Mouse (Mus musculus): ENCODE data around the gene Slc48a1. TPM values are rescaled to one million over a fixed set of nuclear protein-coding genes. Genes with fewer than 3 reads are reported as not detected.

Gene Slc48a1
- total and polyA plus RNA-seq, 3 experiments = 116 to 299 TPM; not detected in 1

DNA sequence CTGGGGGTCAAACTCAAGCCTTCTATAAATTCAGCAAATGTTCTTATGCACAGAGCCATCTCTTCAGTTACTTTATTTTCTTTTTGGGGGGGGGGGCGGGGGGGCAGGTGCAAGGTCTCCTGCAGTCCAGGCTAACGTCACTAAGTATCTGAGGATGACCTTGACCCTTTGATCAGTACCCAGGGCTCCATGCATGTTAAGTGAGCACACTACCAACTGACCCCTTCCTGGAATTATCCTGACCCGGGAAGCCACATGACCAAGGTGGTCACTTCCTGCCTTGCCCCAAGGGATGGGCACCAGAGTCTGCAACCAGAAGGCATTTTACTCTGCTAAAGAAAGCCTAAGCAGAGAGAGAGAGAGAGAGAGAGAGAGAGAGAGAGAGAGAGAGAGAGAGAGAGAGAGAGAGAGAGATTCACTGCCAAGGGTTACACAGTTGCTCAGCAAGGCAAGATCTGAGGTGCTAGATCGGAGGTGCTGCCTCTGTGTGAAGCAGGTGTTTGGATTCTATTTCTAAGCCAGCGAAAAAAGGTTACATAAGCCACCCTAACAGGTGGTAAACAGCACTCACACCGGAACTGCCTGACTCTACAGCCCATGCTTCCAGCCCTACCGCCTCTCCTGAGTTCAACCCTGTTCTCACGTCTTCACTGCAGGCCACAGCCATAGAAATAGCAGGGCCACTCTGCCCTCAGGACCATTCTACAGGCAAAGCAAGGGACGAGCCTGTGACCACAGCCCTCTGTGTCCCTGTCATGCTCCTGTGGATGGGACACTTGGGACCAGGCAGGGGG is 14.9 kb upstream of the Slc48a1 start:
- H3K79me2 ChIP-seq (ENCODE audit: control insufficient read depth, insufficient read depth, low read length, poor library complexity) = no peaks in the 10 kb centered on the region
- no peak overlapping the region for H3K27ac ChIP-seq (ENCODE audit: control insufficient read depth, low read depth, low read length)
- H3K4me1 ChIP-seq (ENCODE audit: control insufficient read depth in 1 of 2, insufficient read depth in 2 of 2, low read length in 2 of 2) = peaks cover 0 to 5% of the 10 kb centered on the region in 2 experiments; a peak in 1 of 4 replicates
- TF ChIP-seq TBP (IDR thresholded peaks at IDR 0.05; ENCODE audit: low read depth, low read length) (no peak), SMC3 (IDR thresholded peaks at IDR 0.05; ENCODE audit: low read depth, low read length) (no peak), EP300 (IDR thresholded peaks at IDR 0.05; ENCODE audit: low read depth in 1 of 2, low read length in 2 of 2) (no peak), BHLHE40 (IDR thresholded peaks at IDR 0.05; ENCODE audit: borderline replicate concordance, low read depth, low read length) (no peak), MEF2A (IDR thresholded peaks at IDR 0.05; ENCODE audit: extremely low read depth, insufficient replicate concordance, low read depth, low read length, poor library complexity, severe bottlenecking) (no peak), CHD2 (IDR thresholded peaks at IDR 0.05; ENCODE audit: low read length) (no peak), SIN3A (IDR thresholded peaks at IDR 0.05; ENCODE audit: low read length) (no peak)
- no peak overlapping the region for H3K9ac ChIP-seq (ENCODE audit: control insufficient read depth, low read depth, low read length, poor library complexity, severe bottlenecking)
- H3K27me3 ChIP-seq (ENCODE audit: control insufficient read depth in 1 of 2, insufficient read depth in 2 of 2, low read length in 2 of 2) = peaks cover 36 to 41% of the 10 kb centered on the region in 2 experiments
- DNase-seq (ENCODE audit: low read depth, low spot score) = no peak
- no peaks in the 10 kb centered on the region for H3K9me3 ChIP-seq (replicated peaks; ENCODE audit: insufficient read depth, low read length)
- H3K36me3 ChIP-seq (ENCODE audit: control insufficient read depth in 1 of 2, insufficient read depth in 2 of 2, low read length in 2 of 2) = no peaks in the 10 kb centered on the region; a peak in 1 of 4 replicates
- H3K4me3 ChIP-seq (ENCODE audit: control insufficient read depth in 1 of 2, insufficient read depth in 1 of 2, low read depth in 2 of 2, low read length in 2 of 2) = no peak overlapping the region

DNA sequence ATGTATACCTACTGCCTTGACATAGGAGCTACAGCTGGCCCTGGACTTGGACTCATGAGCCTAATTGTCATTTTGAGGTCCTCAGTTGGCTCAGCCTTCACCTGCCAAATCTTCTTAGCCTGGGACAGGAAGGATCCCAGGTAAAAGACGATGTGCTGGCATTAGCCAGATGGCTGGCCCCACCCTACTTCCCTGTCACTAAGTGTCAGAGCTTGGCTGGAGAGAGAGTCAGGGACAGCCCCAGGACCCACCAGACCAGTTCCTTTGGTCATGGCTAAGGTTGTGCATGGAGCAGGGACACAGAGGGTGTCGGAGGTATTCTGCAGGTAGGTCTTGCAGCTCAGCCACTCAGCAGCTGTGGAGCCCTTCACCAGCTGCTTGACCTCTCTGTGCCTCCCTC is 13.8 kb upstream of the Slc48a1 start:
- no peak overlapping the region for H3K9ac ChIP-seq (ENCODE audit: control insufficient read depth, low read depth, low read length, poor library complexity, severe bottlenecking)
- H3K79me2 ChIP-seq (ENCODE audit: control insufficient read depth, insufficient read depth, low read length, poor library complexity) = no peaks in the 10 kb centered on the region
- no peaks in the 10 kb centered on the region for H3K9me3 ChIP-seq (replicated peaks; ENCODE audit: insufficient read depth, low read length)
- DNase-seq (ENCODE audit: low read depth, low spot score) = no peak
- no peak overlapping the region for H3K27ac ChIP-seq (ENCODE audit: control insufficient read depth, low read depth, low read length)
- peaks cover 43 to 44% of the 10 kb centered on the region in 2 experiments for H3K27me3 ChIP-seq (ENCODE audit: control insufficient read depth in 1 of 2, insufficient read depth in 2 of 2, low read length in 2 of 2)
- H3K4me3 ChIP-seq (ENCODE audit: control insufficient read depth in 1 of 2, insufficient read depth in 1 of 2, low read depth in 2 of 2, low read length in 2 of 2) = no peak overlapping the region
- no peak for TF ChIP-seq TCF12 (IDR thresholded peaks at IDR 0.05; ENCODE audit: low read depth, low read length)
- H3K36me3 ChIP-seq (ENCODE audit: control insufficient read depth in 1 of 2, insufficient read depth in 2 of 2, low read length in 2 of 2) = no peaks in the 10 kb centered on the region; a peak in 1 of 4 replicates
- peaks cover 0 to 5% of the 10 kb centered on the region in 2 experiments; a peak in 1 of 4 replicates for H3K4me1 ChIP-seq (ENCODE audit: control insufficient read depth in 1 of 2, insufficient read depth in 2 of 2, low read length in 2 of 2)

DNA sequence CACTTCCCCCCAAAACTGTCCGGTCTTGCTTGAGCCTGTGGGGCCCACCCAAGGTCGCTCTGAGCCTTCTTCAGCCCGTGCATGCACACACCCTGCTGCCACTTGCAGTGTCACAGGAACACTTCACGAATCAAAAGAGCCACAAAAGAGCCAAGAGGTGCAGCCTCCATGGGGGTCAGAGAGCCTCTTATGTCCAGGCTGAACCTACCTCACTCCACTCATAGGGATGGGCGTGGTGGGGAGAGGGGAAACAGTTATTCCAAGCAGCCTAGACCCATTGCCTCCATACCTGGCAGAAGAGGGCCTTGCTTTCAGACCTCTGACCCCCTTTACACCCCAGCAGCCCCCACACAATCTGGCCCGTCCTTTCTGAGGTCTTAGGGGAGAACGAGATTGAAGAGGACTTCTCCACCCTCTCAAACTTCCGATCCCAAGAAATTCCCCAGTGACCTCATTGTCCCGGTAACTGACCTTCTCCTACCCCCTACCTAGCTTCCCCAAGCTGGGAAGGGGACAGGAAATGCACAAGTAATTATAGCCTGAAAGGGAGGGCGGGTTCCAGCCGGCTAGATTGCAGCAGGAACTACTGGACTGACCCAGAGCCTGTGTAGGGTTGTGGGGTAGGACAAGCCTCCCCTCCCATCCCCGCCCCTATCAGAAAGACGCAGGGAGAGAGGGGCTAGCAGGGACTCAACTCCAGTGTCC is 13.1 kb upstream of the Slc48a1 start:
- H3K4me3 ChIP-seq (ENCODE audit: control insufficient read depth in 1 of 2, insufficient read depth in 1 of 2, low read depth in 2 of 2, low read length in 2 of 2) = no peak overlapping the region
- H3K9me3 ChIP-seq (replicated peaks; ENCODE audit: insufficient read depth, low read length) = no peaks in the 10 kb centered on the region
- H3K27me3 ChIP-seq (ENCODE audit: control insufficient read depth in 1 of 2, insufficient read depth in 2 of 2, low read length in 2 of 2) = peaks cover 43 to 51% of the 10 kb centered on the region in 2 experiments
- H3K79me2 ChIP-seq (ENCODE audit: control insufficient read depth, insufficient read depth, low read length, poor library complexity) = no peaks in the 10 kb centered on the region
- no peak for DNase-seq (ENCODE audit: low read depth, low spot score)
- H3K27ac ChIP-seq (ENCODE audit: control insufficient read depth, low read depth, low read length) = no peak overlapping the region
- H3K36me3 ChIP-seq (ENCODE audit: control insufficient read depth in 1 of 2, insufficient read depth in 2 of 2, low read length in 2 of 2) = no peaks in the 10 kb centered on the region; a peak in 1 of 4 replicates
- no peak overlapping the region for H3K9ac ChIP-seq (ENCODE audit: control insufficient read depth, low read depth, low read length, poor library complexity, severe bottlenecking)
- H3K4me1 ChIP-seq (ENCODE audit: control insufficient read depth in 1 of 2, insufficient read depth in 2 of 2, low read length in 2 of 2) = peaks cover 0 to 5% of the 10 kb centered on the region in 2 experiments; a peak in 1 of 4 replicates
- no peak for TF ChIP-seq CHD1 (IDR thresholded peaks at IDR 0.05; ENCODE audit: low read depth, low read length)
- TF ChIP-seq TBP (IDR thresholded peaks at IDR 0.05; ENCODE audit: low read depth, low read length) = no peak
- TF ChIP-seq ZMIZ1 (IDR thresholded peaks at IDR 0.05; ENCODE audit: low read depth, low read length) = no peak
- no peak for TF ChIP-seq ZKSCAN1 (IDR thresholded peaks at IDR 0.05; ENCODE audit: low read depth, low read length)
- TF ChIP-seq MEF2A (IDR thresholded peaks at IDR 0.05; ENCODE audit: extremely low read depth, insufficient replicate concordance, low read depth, low read length, poor library complexity, severe bottlenecking) = no peak
- no peak for TF ChIP-seq E2F4 (IDR thresholded peaks at IDR 0.05; ENCODE audit: borderline replicate concordance, low read depth, low read length)

Measured in MEL (cell line).